Mouse (Mus musculus): ENCODE measurements around the gene Tcap. TPM values are rescaled to one million over a fixed set of nuclear protein-coding genes. Genes with fewer than 3 reads are reported as not detected.
A peak's percentile ranks its signal among the peaks of the same experiment; 100 is the strongest.

The Tcap gene
- total and polyA plus RNA-seq, 3 experiments, result 1,095 to 3,136 (median 1,827) TPM

- Histone ChIP-seq H3K79me2 (replicated peaks; ENCODE audit: control insufficient read depth, insufficient read depth, low read length) (no peaks in the 10 kb centered on the region; the same call in 1 of the 2 replicates), H3K36me3 (ENCODE audit: control insufficient read depth, insufficient read depth, low read length) (no peaks in the 10 kb centered on the region), H3K4me1 (ENCODE audit: control insufficient read depth, insufficient read depth, low read length) (no peaks in the 10 kb centered on the region; the same call in 1 of the 2 replicates), H3K27ac (no peak overlapping the region), H3K9ac (ENCODE audit: low read depth, low read length) (no peak overlapping the region), H3K4me3 (no peak overlapping the region), H3K27me3 (ENCODE audit: control insufficient read depth, insufficient read depth, low read length) (no peaks in the 10 kb centered on the region)
- TF ChIP-seq CTCF (IDR thresholded peaks at IDR 0.05) (no peak), POLR2A (IDR thresholded peaks at IDR 0.05; ENCODE audit: insufficient read depth, low read depth, low read length) (no peak), EP300 (IDR thresholded peaks at IDR 0.05; ENCODE audit: insufficient read depth, low read depth, low read length) (no peak)
- WGBS, result 71% methylated on average over 10 of the region's 10 CpGs
- no peak for DNase-seq
- intact Hi-C loops (cut with DNase I), result no loop called here
These were observed 17.3 kb upstream of the Tcap start for GRCm38 (mm10) chr11:98366290-98366689.

GRCm38 (mm10) chr11:98367171-98367862 is 16.3 kb upstream of the Tcap start:
- H3K4me3 ChIP-seq, result no peak overlapping the region
- no peaks in the 10 kb centered on the region; the same call in 1 of the 2 replicates for H3K79me2 ChIP-seq (replicated peaks; ENCODE audit: control insufficient read depth, insufficient read depth, low read length)
- H3K4me1 ChIP-seq (ENCODE audit: control insufficient read depth, insufficient read depth, low read length), result no peaks in the 10 kb centered on the region
- H3K36me3 ChIP-seq (ENCODE audit: control insufficient read depth, insufficient read depth, low read length), result no peaks in the 10 kb centered on the region
- H3K27me3 ChIP-seq (ENCODE audit: control insufficient read depth, insufficient read depth, low read length), result no peaks in the 10 kb centered on the region
- DNase-seq, result peak in 1 of 2 experiments; percentile 39
- H3K9ac ChIP-seq (ENCODE audit: low read depth, low read length), result no peak overlapping the region
- peak overlapping the region; percentile 51 for H3K27ac ChIP-seq
- 45% methylated on average over 10 of the region's 10 CpGs for WGBS
- intact Hi-C loops (cut with DNase I), result no loop called here
- TF ChIP-seq CTCF (IDR thresholded peaks at IDR 0.05) (no peak), POLR2A (IDR thresholded peaks at IDR 0.05; ENCODE audit: insufficient read depth, low read depth, low read length) (no peak), EP300 (IDR thresholded peaks at IDR 0.05; ENCODE audit: insufficient read depth, low read depth, low read length) (no peak)

GRCm38 (mm10) chr11:98367863-98368186 is 15.8 kb upstream of the Tcap start:
- H3K27ac ChIP-seq, result peak overlapping the region; percentile 51
- H3K36me3 ChIP-seq (ENCODE audit: control insufficient read depth, insufficient read depth, low read length), result no peaks in the 10 kb centered on the region
- H3K9ac ChIP-seq (ENCODE audit: low read depth, low read length), result no peak overlapping the region
- WGBS, result 62% methylated on average over 7 of the region's 7 CpGs
- no peaks in the 10 kb centered on the region for H3K4me1 ChIP-seq (ENCODE audit: control insufficient read depth, insufficient read depth, low read length)
- no peaks in the 10 kb centered on the region; the same call in 1 of the 2 replicates for H3K79me2 ChIP-seq (replicated peaks; ENCODE audit: control insufficient read depth, insufficient read depth, low read length)
- no peak overlapping the region for H3K4me3 ChIP-seq
- peak in 1 of 2 experiments; percentile 39 for DNase-seq
- intact Hi-C loops (cut with DNase I), result no loop called here
- no peaks in the 10 kb centered on the region for H3K27me3 ChIP-seq (ENCODE audit: control insufficient read depth, insufficient read depth, low read length)
- TF ChIP-seq POLR2A (IDR thresholded peaks at IDR 0.05; ENCODE audit: insufficient read depth, low read depth, low read length) (no peak), CTCF (IDR thresholded peaks at IDR 0.05) (no peak), EP300 (IDR thresholded peaks at IDR 0.05; ENCODE audit: insufficient read depth, low read depth, low read length) (no peak)

GRCm38 (mm10) chr11:98369337-98369736 is 14.3 kb upstream of the Tcap start:
- no peak for DNase-seq
- Histone ChIP-seq H3K27ac (no peak overlapping the region), H3K4me1 (ENCODE audit: control insufficient read depth, insufficient read depth, low read length) (no peaks in the 10 kb centered on the region), H3K36me3 (ENCODE audit: control insufficient read depth, insufficient read depth, low read length) (no peaks in the 10 kb centered on the region), H3K27me3 (ENCODE audit: control insufficient read depth, insufficient read depth, low read length) (no peaks in the 10 kb centered on the region), H3K9ac (ENCODE audit: low read depth, low read length) (no peak overlapping the region), H3K4me3 (no peak overlapping the region), H3K79me2 (replicated peaks; ENCODE audit: control insufficient read depth, insufficient read depth, low read length) (no peaks in the 10 kb centered on the region; the same call in 1 of the 2 replicates)
- WGBS, result 51% methylated on average over 6 of the region's 6 CpGs
- TF ChIP-seq CTCF (IDR thresholded peaks at IDR 0.05), result no peak
- no peak for TF ChIP-seq EP300 (IDR thresholded peaks at IDR 0.05; ENCODE audit: insufficient read depth, low read depth, low read length)
- TF ChIP-seq POLR2A (IDR thresholded peaks at IDR 0.05; ENCODE audit: insufficient read depth, low read depth, low read length), result no peak
- intact Hi-C loops (cut with DNase I), result no loop called here

- Histone ChIP-seq H3K27ac (no peak overlapping the region), H3K9ac (ENCODE audit: low read depth, low read length) (no peak overlapping the region), H3K79me2 (replicated peaks; ENCODE audit: control insufficient read depth, insufficient read depth, low read length) (no peaks in the 10 kb centered on the region; the same call in 1 of the 2 replicates), H3K27me3 (ENCODE audit: control insufficient read depth, insufficient read depth, low read length) (no peaks in the 10 kb centered on the region), H3K36me3 (ENCODE audit: control insufficient read depth, insufficient read depth, low read length) (no peaks in the 10 kb centered on the region), H3K4me3 (no peak overlapping the region), H3K4me1 (ENCODE audit: control insufficient read depth, insufficient read depth, low read length) (0 out of 2 replicates have a peak, but pooled peaks cover 3% of the 10 kb centered on the region)
- DNase-seq, result no peak
- 94% methylated on average over 2 of the region's 2 CpGs for WGBS
- TF ChIP-seq CTCF (IDR thresholded peaks at IDR 0.05), result no peak
- TF ChIP-seq POLR2A (IDR thresholded peaks at IDR 0.05; ENCODE audit: insufficient read depth, low read depth, low read length), result no peak
- TF ChIP-seq EP300 (IDR thresholded peaks at IDR 0.05; ENCODE audit: insufficient read depth, low read depth, low read length), result no peak
- intact Hi-C loops (cut with DNase I), result no loop called here
These were observed 13.0 kb upstream of the Tcap start for GRCm38 (mm10) chr11:98370588-98370987.

- TF ChIP-seq EP300 (IDR thresholded peaks at IDR 0.05; ENCODE audit: insufficient read depth, low read depth, low read length), result no peak
- no peak for TF ChIP-seq CTCF (IDR thresholded peaks at IDR 0.05)
- H3K27me3 ChIP-seq (ENCODE audit: control insufficient read depth, insufficient read depth, low read length), result no peaks in the 10 kb centered on the region
- no peak overlapping the region for H3K27ac ChIP-seq
- no peak overlapping the region for H3K4me3 ChIP-seq
- H3K9ac ChIP-seq (ENCODE audit: low read depth, low read length), result no peak overlapping the region
- 70% methylated on average over 10 of the region's 10 CpGs for WGBS
- no peaks in the 10 kb centered on the region for H3K79me2 ChIP-seq (replicated peaks; ENCODE audit: control insufficient read depth, insufficient read depth, low read length)
- peaks cover 4% of the 10 kb centered on the region; the same call in 1 of the 2 replicates for H3K4me1 ChIP-seq (ENCODE audit: control insufficient read depth, insufficient read depth, low read length)
- H3K36me3 ChIP-seq (ENCODE audit: control insufficient read depth, insufficient read depth, low read length), result no peaks in the 10 kb centered on the region
- intact Hi-C loops (cut with DNase I), result loop anchor here (2.0 kb wide), 1 partner anchor 29 kb away; no protein-coding TSS in a partner anchor
- no peak for DNase-seq
These were observed 11.9 kb upstream of the Tcap start for GRCm38 (mm10) chr11:98371556-98372240.

Data from heart, adult 2 months (tissue).